Mouse (Mus musculus) natural killer cell, adult 2 months (primary cell): ENCODE measurements around the gene Kidins220.

ENCODE experiments used
- DNase-seq, 2 experiments: peaks; one replicate each; pipeline ENCODE4 v3.0.0; 2022; ENCODE audit warnings: low spot score in 2 of 2

Gene Kidins220

DNA sequence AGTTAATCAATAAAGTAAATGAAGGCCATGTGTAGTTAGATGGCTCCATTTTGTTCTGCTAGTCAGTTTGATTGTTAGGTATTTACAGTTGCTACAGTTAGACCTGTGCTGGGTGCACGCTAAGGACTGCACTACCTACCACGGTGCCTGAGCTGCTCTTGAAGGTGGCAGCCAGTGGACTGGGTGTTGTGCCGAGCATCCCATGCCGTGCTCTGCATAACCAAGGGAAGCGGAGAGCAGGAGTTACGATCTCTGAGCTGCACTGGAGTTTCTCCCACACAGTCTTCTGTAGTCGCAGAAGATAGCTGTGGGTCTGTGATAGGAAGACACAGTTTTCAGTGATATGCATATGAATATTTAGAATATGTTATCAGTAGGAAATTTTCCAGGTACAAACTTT is 51.6 kb downstream of the Kidins220 start:
- no peak for DNase-seq

DNA sequence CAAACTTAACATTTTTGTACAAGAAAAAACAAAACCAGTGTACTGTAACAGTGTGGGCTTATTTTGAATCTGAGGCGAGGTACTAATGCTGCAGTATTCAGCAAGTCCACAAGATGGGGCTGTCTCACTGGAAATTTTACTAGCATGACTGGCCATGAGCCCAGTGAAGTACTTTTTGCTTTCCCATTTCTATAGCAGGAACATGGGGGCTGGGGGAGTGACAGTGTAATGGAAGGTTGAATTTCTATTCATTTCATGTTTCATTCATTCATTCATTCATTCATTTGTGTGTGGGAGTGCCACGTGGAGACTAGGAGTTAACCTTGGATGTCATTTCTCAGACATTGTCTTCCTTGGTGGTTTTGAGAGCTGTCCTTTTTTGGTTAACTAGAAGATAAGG is 52.7 kb downstream of the Kidins220 start:
- DNase-seq = peak; percentile 23 to 37

DNA sequence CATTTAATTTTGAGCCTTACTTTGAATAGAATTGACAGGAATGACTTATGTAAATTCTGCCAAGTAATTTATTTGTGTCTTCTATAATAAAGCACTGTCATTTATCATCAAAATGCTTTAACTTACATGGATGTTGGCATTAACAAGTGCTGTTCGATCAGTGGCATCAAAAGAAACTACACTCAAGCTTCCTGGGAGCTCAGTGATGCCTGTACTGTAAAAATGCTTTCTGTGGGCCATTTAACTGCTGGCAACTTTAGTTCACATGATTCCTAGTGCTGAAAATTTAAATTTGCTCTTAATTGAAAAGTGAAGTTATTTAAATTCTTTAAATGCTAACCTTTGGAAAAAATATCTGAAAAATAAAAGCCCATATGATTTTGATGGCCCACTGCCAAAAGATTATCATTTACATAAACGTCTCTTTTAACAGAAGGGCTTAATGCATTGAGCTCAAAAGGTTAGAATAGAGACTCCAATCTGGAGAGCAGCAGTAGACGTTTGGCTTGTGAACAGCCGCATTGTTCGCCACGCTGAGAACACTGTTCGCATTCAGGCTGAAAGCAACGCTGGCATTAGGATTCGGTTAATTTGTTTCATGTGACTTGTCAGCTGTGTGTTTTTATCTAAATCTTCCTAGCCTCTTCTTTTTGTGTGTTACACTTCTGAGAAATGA is 59.1 kb downstream of the Kidins220 start:
- no peak for DNase-seq

DNA sequence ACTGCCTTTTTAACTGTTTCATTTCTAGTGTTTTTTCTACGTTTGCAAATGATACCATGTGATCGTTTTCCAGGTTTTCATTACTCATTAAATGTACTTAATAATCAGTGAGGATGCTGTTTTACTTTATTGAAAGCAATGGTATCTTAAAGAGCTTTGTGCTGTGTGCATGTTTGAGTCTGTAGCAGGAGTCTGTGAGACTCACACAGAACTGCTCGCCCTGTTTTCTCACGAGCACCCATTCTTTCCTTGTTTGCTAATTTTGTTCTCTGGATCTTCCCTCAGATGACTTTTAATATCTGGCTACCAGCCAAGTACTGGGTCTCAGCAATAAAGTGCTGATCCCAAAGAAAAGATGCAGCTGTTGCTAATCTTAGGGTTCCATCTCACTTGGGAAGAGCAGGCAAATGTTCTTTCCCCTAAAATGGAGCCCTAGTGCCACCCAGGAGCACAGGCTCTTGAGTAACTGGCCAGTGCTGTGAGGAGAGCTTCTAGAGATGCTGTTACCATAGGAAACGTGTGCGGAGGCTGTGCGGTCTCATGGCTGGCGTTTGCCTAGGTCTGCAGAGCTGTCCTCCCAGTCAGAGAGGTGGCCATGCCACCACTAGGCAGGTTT is 59.7 kb downstream of the Kidins220 start:
- DNase-seq = no peak

DNA sequence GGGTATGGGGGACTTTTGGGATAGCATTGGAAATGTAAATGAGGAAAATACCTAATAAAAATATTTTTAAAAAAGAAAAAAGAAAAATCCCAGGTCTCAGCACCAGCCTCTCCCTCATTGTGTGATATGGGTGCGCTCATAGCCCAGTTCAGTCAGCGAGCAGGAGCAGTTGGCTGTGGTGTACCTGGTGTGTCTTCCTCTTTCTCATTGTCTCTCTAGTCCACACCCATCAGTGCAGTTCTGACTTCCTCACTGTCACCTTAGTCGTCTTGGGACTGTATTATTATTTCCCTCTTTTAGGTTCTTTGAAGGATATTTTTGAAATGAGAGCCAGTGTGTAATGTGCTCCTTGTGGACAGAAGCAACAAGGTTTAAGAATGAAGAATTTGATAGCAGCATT is 61.3 kb downstream of the Kidins220 start:
- DNase-seq = no peak

DNA sequence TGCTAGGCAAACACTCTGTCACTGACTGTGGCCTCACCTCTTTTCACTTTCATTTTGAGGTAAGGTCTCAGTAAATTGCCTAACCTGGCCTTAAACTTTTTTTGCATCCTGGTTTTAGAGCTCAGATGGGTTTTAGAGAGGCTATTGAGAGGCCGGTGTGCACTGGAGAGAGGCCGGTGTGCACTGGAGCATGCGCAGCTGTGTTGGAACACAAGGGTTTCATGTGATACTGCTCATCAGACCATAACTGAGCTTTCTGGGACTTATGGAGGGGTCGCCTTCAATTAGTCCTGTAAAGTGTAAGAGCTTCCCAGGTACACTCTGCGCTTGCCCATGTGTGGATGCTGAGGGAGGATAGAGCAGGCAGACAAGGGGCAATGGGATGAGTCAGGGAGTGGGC is 62.5 kb downstream of the Kidins220 start:
- DNase-seq = no peak

DNA sequence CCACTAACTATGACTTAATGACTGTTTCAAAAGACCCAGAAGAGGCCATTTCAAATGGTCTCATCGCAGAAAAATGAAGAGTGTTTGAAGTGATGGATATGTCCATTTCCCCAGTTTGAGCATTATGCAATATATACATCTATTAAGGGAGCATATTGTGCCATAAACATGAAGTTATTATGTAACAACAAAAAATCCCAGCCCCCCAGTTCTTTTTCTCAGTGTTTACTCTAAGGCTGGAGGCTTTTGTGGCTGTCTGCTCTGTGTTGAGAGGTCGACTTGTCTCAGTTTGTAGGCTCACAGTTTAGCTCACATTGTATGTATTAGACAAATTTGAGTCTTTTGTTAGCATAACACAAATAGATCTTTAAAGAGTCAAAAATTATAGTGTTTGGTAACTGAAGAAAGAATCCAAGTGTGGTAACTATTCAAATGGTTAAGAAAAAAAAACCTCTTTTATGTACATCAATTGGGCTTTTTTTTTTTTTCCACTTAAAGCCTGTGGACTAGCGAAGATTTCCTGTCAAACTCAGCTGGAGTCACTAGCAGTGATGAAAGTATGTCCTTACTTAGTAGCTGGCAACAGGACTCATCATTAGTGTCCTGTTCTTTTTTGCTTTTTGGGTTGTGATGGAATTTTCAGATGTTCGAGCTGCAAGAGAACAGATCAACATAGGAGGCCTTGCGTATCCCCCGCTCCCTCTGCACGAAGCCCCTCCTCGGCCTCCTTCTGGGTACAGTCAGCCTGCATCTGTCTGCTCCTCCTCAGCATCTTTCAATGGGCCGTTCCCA is 63.2 kb downstream of the Kidins220 start:
- no peak for DNase-seq

DNA sequence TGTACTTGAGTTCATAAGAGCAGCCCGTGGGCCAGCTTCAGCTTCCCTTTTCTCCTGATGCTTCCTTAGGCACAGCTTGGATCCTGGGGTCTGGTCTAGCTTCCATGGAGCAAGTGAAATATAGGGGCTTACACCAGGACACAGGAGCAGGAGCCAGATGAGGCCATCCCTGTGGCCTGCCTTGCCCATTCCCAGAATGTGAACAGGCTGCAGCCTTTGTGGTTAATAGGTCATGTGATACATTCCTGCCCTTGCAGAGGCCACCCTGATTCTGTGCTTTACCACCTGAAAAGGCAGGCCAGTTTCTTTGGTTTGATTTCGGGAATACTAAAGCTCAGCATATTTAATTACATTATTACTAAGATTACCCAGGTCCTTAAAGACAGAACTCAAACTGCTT is 69.3 kb downstream of the Kidins220 start:
- no peak for DNase-seq

DNA sequence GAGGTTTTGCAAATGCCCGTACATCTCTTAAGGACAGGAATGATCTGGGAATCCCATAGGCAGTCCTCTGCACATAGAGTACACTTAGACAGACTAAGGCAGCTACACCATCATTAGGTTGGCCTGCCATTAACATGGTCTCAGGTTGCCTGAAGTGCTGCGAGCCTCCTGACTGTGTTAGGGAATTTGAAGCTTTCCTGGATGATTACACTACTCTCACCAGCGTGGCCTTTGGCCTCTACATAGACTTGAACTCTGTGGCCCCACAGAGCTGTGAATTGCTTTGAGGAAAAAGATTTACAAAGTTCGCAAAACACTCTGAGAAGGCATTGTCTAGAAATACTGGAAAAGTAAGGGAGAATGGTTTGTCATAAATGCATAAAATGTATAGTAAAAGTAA is 69.9 kb downstream of the Kidins220 start:
- DNase-seq = no peak

DNA sequence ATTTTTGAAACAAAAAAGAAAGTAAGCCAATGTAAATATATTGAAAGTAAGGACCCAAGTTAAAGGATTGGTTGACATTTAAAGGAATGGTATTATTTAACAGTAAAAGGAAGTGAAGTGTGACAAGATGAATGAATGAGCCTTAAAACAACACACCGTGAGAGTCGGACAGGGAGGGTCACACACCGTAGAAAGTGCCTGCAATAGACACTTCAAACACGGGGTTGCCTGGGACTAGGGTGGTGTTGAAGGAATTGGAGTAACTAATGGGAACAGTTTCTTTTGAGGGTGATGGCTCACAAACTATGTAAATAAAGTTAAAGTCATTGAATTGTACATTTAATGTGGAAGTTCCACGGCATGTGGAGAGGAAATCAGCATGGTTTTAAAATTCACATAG is 74.5 kb downstream of the Kidins220 start:
- no peak for DNase-seq

DNA sequence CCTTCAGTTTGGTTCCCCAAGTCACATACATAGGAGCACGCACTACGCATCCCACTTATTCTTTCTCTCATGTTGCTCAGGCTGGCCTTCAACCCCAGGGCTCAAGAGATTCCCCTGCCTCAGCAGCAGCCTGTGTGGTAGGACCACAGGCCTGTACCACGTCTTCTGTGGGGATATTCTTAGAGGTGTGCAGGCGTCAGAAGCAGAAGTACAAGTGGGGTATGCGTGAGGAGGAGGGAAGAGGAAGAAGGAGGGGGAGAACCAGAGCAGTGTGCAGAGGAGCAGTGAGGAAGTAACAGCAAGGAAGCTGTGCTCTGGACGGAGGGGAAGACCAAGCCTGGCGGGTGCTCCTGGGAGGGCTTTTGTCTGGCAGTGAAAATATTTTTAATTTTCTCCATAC is 79.8 kb downstream of the Kidins220 start:
- DNase-seq = no peak

DNA sequence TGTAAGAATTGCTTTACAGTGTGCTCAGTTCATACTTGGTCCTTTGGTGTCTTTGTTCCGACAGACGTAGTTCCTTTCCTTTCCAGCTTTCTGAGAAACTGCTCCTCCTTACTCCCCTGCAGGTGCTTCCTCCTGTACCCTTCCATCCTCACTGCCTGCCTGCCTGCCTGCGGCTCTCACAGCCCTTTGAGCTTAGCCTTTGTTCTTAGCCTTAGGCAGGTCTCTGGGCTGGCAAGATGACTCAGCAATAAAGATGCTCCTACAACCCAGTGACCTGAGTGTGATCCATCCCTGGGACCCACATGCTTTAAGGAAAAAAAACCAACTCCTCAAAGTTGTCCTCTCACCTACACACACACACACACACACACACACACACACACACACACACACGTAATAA is 80.2 kb downstream of the Kidins220 start:
- no peak for DNase-seq

DNA sequence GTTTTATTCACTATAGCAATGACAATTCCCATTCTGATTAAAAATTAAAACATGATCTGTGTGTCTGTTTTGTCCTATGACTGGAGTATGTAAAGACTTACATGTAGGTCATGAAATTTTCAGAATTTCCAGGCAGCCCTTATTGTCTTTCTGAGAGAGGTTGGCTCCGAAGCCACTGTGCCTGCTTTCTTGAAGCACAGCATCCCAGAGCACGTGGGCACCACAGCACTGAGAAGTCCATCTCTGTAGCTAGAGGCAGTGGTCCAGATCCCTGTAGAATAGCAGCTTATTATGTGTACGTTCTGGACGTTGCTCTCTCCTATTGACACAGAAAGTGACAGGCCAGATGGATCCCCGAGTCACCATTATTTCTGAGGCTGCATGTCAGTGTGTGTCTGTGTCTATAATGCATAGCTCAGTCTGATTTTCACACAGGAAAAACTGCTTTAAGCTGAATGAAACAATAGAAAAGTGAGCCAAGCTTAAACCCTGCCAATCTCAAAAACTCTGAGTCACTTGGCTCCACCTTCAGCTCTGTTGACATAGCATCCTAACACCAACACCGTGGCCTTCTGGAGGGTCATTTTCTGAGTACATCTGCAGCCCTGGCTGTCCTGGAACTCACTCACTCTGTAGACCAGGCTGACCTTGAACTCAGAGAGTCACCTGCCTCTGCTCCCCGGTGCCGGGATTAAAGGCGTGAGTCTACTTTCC is 84.9 kb downstream of the Kidins220 start:
- no peak for DNase-seq

DNA sequence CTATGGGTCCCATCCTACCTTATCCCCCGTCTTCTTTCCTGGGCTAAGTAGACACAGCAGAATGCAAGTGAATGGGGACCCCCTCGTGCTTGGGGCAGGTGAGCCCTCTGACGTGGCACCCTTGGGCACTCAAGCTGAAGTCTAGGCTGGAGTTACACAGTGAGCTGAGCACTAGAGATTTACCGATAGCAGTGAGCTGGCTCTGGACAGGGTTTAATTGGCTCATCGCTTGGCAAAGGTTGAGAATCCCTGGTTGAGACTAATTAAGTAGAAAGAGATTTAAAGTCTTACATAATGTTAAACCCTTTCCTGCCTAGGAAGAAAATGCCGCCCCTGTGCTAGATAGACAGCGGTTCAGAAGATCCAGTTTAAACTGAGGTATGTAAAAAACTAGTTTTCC is 86.2 kb downstream of the Kidins220 start:
- no peak for DNase-seq

DNA sequence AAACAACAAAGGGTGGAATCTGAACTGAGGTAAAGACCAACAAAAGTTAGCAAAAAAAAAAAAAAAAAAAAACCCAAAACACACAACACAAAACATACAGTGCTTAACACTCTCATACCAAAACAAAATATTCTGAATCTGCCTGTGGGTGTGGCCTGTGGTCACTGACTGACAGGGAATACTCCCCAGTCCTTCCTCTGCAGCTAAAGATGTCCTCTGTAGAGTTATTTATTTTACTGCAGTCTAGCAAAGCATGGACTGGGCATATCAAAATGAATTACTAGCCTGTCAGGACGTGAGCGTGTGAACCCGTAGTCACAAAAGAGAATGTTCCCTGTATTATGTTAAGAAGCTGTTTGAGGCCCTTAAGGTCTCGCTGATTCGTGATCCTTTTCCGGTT is 87.5 kb downstream of the Kidins220 start:
- no peak for DNase-seq

DNA sequence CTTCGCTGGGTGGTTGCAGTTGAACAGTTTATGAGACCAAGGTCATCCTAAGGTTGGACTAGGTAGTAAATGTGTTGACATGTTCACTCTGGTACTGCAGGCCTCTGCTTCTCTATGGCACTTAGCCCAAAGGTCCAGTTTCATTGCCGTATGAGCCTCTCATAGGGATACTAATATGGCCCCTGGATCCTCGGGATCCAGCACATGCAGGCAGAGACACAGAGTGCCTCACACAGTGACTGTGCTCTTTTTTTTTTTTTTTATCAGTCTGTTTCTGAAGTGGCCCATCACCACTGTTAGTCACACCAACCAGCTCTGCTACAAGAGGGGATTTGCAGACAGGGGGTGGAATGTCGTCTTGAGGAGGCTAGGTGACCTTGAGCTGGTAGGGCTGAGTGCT is 98.6 kb downstream of the Kidins220 start:
- no peak for DNase-seq

DNA sequence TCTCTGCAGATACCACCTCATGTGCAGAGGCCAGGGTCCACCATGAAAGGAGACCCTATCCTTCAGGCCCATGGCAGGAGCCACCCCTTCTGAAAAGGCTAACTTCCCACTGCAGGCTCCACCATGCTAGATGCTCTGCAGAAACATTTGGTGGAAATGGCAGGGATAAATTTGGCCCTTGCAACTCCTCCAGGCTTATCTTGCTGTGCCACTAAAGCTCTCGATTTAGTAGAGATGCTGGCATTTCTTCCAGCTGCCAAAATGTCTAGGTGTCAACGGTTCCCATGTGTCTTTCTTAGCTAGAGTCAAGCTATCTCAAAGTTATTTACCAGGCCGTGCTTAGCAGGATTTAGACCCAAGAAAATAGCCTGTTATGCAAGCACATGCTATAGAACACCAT is 99.6 kb downstream of the Kidins220 start:
- DNase-seq = no peak

DNA sequence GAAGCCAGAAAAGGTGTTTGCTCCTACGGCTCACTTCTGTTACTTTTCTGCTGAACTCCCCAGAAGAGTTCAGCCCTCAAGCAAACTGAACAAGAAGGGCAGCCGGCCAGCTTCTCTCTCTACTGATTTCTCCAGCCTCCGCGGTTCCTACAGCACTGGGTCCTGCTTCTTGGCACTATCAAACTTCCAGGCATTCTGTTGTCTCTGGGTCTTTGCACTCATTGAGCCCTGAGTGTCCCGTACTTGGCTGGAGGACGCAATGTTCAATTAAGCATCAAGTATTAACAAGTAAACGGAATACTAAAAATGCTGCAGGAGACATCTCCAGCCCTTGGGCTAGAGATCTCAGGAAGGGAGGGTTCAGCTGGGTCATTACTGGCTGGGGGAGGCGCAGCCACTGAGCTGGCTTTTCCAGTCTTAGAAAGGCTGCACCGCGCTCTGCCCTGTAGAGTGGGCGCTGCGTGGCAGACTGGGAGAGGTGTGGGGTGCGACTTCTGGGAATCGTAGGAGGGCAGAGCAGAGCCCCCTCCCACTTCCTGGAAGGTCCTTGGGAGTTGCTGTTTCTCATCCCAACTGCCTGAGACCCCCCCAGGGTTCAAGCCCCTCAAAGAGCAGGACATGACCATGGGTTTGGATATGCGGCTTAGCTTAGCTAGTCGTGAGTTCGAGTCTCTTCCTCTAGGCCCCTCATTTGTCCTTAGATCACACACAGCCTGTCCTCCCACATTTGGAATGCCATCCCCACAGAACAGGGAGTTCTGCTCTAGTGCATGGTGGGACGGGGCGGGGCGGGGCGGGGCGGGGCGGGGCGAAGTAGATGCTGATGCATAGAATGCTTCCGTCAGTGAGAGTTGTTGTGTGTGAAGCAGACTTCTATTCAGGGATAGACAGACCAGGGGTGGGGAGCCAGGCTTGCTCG is 108.8 kb downstream of the Kidins220 start:
- DNase-seq = no peak

DNA sequence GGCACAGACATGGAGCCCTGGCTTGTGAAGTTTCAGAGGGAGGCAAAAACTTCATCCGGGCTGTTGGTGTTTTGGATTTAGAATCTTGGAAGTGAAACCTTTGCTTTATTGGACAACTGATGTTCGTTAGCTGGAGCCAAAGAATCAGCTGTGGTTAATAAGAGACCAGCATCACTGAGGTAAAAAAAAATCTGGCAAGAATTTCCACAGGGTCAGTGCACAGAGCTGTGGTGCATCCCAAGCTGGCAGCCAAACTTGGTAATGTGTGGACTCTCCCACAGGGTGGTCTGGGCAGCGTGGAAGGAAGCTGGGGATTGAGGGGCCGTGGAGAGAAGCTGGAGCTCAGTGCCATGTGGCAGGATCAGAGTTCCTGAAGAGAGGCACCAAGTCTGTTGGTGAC is 112.2 kb downstream of the Kidins220 start:
- no peak for DNase-seq

DNA sequence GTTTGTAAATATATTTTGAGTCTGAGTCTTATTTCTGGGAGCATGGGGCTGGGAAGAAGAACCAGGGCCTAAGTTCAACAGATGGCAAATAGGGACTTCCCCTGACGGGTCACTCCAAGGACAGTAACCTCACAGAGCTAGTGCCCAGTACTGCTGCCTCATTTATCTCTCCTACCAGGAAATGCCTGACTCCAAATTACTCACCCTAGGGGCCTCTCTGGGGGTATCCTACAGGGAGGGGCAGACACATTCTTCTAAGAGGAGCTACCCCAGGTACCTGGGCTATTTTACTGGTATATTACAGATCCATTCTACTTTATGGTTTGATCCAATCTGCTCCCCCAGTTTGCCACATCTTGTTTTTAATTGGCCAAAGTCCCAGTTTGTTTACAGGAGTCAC is 114.7 kb downstream of the Kidins220 start:
- DNase-seq = no peak

DNA sequence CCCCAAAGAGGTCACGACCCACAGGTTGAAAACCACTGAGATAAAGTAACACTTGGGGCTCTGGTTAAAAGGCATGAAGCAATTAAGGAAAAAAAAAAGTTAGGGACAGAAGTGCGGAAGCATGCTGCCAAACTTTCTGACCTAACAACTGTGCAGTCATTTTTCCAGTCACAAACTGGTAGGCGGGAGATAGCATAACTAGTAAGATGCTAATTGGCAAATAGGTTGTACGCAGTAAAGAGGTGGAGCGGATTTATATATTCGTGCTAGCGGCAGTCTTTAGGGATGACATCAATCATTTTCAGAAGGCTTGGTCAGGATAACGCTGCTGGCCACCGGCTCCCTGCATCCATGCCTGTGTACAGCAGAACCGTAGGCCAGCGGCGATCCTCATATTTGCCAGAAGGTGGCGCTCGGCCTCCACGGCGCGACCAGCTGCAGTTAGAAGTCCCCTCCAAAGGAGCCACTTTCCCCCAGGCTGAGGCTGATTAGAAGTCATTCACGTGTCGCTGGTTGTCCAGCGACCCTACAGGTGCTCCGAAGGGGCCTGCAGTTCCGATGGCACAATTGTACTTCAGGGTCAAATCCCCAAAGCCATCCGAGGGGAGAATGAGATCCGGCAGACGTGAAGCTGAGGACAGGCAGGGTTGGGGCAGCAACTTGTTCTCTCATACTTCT is 117.4 kb downstream of the Kidins220 start:
- DNase-seq = peak; percentile 85
